Mouse (Mus musculus): ENCODE results near the gene Klhl12. TPM values are rescaled to one million over a fixed set of nuclear protein-coding genes. Genes with fewer than 3 reads are reported as not detected.

Klhl12 gene
- polyA plus RNA-seq, 1 experiment from 2014 or later: 34.1 TPM

GRCm38 (mm10) chr1:134458139-134458727 lies 2.9 kb downstream of the Klhl12 start:
- WGBS: 93% methylated on average over 7 of the region's 7 CpGs
- Histone ChIP-seq H3K36me3 (replicated peaks) (peaks cover 30% of the 10 kb centered on the region), H3K27me3 (peaks cover 5% of the 10 kb centered on the region; the same call in 1 of the 2 replicates)

GRCm38 (mm10) chr1:134460294-134461284 lies 5.3 kb downstream of the Klhl12 start:
- Histone ChIP-seq H3K4me1 (peaks cover 10% of the 10 kb centered on the region), H3K9ac (no peak overlapping the region), H3K27me3 (no peaks in the 10 kb centered on the region), H3K36me3 (replicated peaks) (peaks cover 46% of the 10 kb centered on the region), H3K9me3 (no peaks in the 10 kb centered on the region), H3K4me2 (no peak overlapping the region), H3K4me3 (replicated peaks) (no peak overlapping the region), H3K27ac (no peak overlapping the region)
- WGBS: 89% methylated on average over 1 of the region's 1 CpGs
- no peak for ATAC-seq (ENCODE audit: low FRiP score)

More at GRCm38 (mm10) chr1:134458139-134458727, 2.9 kb downstream of the Klhl12 start:
- H3K9me3 ChIP-seq: no peaks in the 10 kb centered on the region
- no peak overlapping the region for H3K9ac ChIP-seq
- no peak overlapping the region for H3K4me2 ChIP-seq
- H3K4me1 ChIP-seq: peaks cover 16% of the 10 kb centered on the region
- ATAC-seq (ENCODE audit: low FRiP score): no peak
- no peak overlapping the region for H3K27ac ChIP-seq
- no peak overlapping the region for H3K4me3 ChIP-seq (replicated peaks)

- no peak overlapping the region for H3K4me3 ChIP-seq (replicated peaks)
- H3K9me3 ChIP-seq: no peaks in the 10 kb centered on the region
- 91% methylated on average over 2 of the region's 2 CpGs for WGBS
- H3K27me3 ChIP-seq: no peaks in the 10 kb centered on the region
- H3K27ac ChIP-seq: no peak overlapping the region
- no peak overlapping the region for H3K4me2 ChIP-seq
- no peak overlapping the region for H3K9ac ChIP-seq
- peaks cover 64% of the 10 kb centered on the region for H3K36me3 ChIP-seq (replicated peaks)
- H3K4me1 ChIP-seq: no peaks in the 10 kb centered on the region
- no peak for ATAC-seq (ENCODE audit: low FRiP score)
Observed at GRCm38 (mm10) chr1:134484623-134485022, 29.3 kb downstream of the Klhl12 start.

- H3K36me3 ChIP-seq (replicated peaks): peaks cover 41% of the 10 kb centered on the region
- 91% methylated on average over 6 of the region's 6 CpGs for WGBS
Observed at GRCm38 (mm10) chr1:134490903-134491801, 35.8 kb downstream of the Klhl12 start.

GRCm38 (mm10) chr1:134492276-134492675 lies 36.9 kb downstream of the Klhl12 start:
- 74% methylated on average over 7 of the region's 7 CpGs for WGBS
- H3K27ac ChIP-seq: no peak overlapping the region
- no peaks in the 10 kb centered on the region for H3K9me3 ChIP-seq
- H3K27me3 ChIP-seq: no peaks in the 10 kb centered on the region
- ATAC-seq (ENCODE audit: low FRiP score): no peak
- no peak overlapping the region for H3K4me2 ChIP-seq
- no peak overlapping the region for H3K9ac ChIP-seq
- peaks cover 17% of the 10 kb centered on the region for H3K4me1 ChIP-seq
- peaks cover 38% of the 10 kb centered on the region for H3K36me3 ChIP-seq (replicated peaks)
- H3K4me3 ChIP-seq (replicated peaks): no peak overlapping the region

More at GRCm38 (mm10) chr1:134490903-134491801, 35.8 kb downstream of the Klhl12 start:
- Histone ChIP-seq H3K4me1 (peaks cover 16% of the 10 kb centered on the region), H3K9ac (no peak overlapping the region), H3K4me2 (no peak overlapping the region), H3K27me3 (no peaks in the 10 kb centered on the region), H3K4me3 (replicated peaks) (no peak overlapping the region), H3K27ac (no peak overlapping the region), H3K9me3 (no peaks in the 10 kb centered on the region)
- ATAC-seq (ENCODE audit: low FRiP score): no peak

- no peak overlapping the region for H3K27ac ChIP-seq
- peaks cover 17% of the 10 kb centered on the region for H3K4me1 ChIP-seq
- ATAC-seq (ENCODE audit: low FRiP score): no peak
- WGBS: 86% methylated on average over 2 of the region's 2 CpGs
- H3K4me3 ChIP-seq (replicated peaks): no peak overlapping the region
- H3K9ac ChIP-seq: no peak overlapping the region
- peaks cover 29% of the 10 kb centered on the region for H3K36me3 ChIP-seq (replicated peaks)
- H3K27me3 ChIP-seq: no peaks in the 10 kb centered on the region
- no peaks in the 10 kb centered on the region for H3K9me3 ChIP-seq
- peak overlapping the region; percentile 80; the same call in 1 of the 2 replicates for H3K4me2 ChIP-seq
Observed at GRCm38 (mm10) chr1:134493496-134493895, 38.2 kb downstream of the Klhl12 start.

GRCm38 (mm10) chr1:134493956-134494355 lies 38.6 kb downstream of the Klhl12 start:
- Histone ChIP-seq H3K4me1 (peaks cover 17% of the 10 kb centered on the region), H3K4me3 (replicated peaks) (peak overlapping the region; percentile 70), H3K4me2 (peak overlapping the region; percentile 80), H3K9ac (peak overlapping the region; percentile 69), H3K9me3 (no peaks in the 10 kb centered on the region), H3K27ac (peak overlapping the region; percentile 94), H3K36me3 (replicated peaks) (peaks cover 27% of the 10 kb centered on the region), H3K27me3 (no peaks in the 10 kb centered on the region)
- ATAC-seq (ENCODE audit: low FRiP score): 0 out of 2 replicates have a peak, but pooled peaks have one; percentile 3
- WGBS: 24% methylated on average over 5 of the region's 5 CpGs

- H3K4me2 ChIP-seq: peak within 1 kb of the TSS; percentile 80
- no peaks in the 10 kb centered on the region for H3K27me3 ChIP-seq
- peak within 1 kb of the TSS; percentile 70 for H3K4me3 ChIP-seq (replicated peaks)
- H3K36me3 ChIP-seq (replicated peaks): peaks cover 20% of the 10 kb centered on the region
- H3K9me3 ChIP-seq: no peaks in the 10 kb centered on the region
- under 1% methylated on average over 56 of the region's 58 CpGs for WGBS
- peak; percentile 99 for ATAC-seq (ENCODE audit: low FRiP score)
- peak within 1 kb of the TSS; percentile 69 for H3K9ac ChIP-seq
- H3K4me1 ChIP-seq: peaks cover 17% of the 10 kb centered on the region
- peak within 1 kb of the TSS; percentile 94 for H3K27ac ChIP-seq
Observed at GRCm38 (mm10) chr1:134494428-134495215, 39.3 kb downstream of the Klhl12 start, which contains the start of gene Rabif. TSS of gene Rabif (plus strand) at chr1:134494648.

GRCm38 (mm10) chr1:134495216-134495539 lies 39.8 kb downstream of the Klhl12 start:
- 24% methylated on average over 5 of the region's 5 CpGs for WGBS
- Histone ChIP-seq H3K27me3 (no peaks in the 10 kb centered on the region), H3K4me1 (peaks cover 17% of the 10 kb centered on the region), H3K9ac (peak overlapping the region; percentile 69), H3K4me2 (peak overlapping the region; percentile 80), H3K36me3 (replicated peaks) (peaks cover 15% of the 10 kb centered on the region), H3K9me3 (no peaks in the 10 kb centered on the region), H3K4me3 (replicated peaks) (peak overlapping the region; percentile 70), H3K27ac (peak overlapping the region; percentile 94)
- ATAC-seq (ENCODE audit: low FRiP score): no peak

GRCm38 (mm10) chr1:134495991-134496390 lies 40.7 kb downstream of the Klhl12 start:
- Histone ChIP-seq H3K4me3 (replicated peaks) (no peak overlapping the region), H3K4me2 (no peak overlapping the region), H3K9ac (no peak overlapping the region), H3K27ac (no peak overlapping the region), H3K4me1 (peaks cover 17% of the 10 kb centered on the region), H3K9me3 (no peaks in the 10 kb centered on the region), H3K36me3 (replicated peaks) (peaks cover 8% of the 10 kb centered on the region), H3K27me3 (no peaks in the 10 kb centered on the region)
- ATAC-seq (ENCODE audit: low FRiP score): no peak
- 88% methylated on average over 10 of the region's 10 CpGs for WGBS

GRCm38 (mm10) chr1:134500916-134501315 lies 45.6 kb downstream of the Klhl12 start:
- 91% methylated on average over 1 of the region's 1 CpGs for WGBS
- Histone ChIP-seq H3K27me3 (no peaks in the 10 kb centered on the region), H3K36me3 (replicated peaks) (peaks cover 9% of the 10 kb centered on the region)

More at GRCm38 (mm10) chr1:134500916-134501315, 45.6 kb downstream of the Klhl12 start:
- no peak for ATAC-seq (ENCODE audit: low FRiP score)
- Histone ChIP-seq H3K27ac (no peak overlapping the region), H3K4me3 (replicated peaks) (no peak overlapping the region), H3K9ac (no peak overlapping the region), H3K9me3 (no peaks in the 10 kb centered on the region), H3K4me2 (no peak overlapping the region), H3K4me1 (peaks cover 3% of the 10 kb centered on the region; the same call in 1 of the 2 replicates)

All from forebrain, embryonic 12.5 days (tissue).